Mouse (Mus musculus): Measurements from ENCODE around the gene Sncg. TPM values are rescaled to one million over a fixed set of nuclear protein-coding genes. Genes with fewer than 3 reads are reported as not detected.

The Sncg gene
- polyA plus RNA-seq, 1 experiment from 2014 or later, result 2.9 TPM

GRCm38 (mm10) chr14:34330657-34331158 is 43.9 kb downstream of the Sncg start:
- peak; percentile 47 for ATAC-seq (replicated peaks)
- H3K27ac ChIP-seq (replicated peaks), result peak overlapping the region; percentile 46; the same call in 1 of the 2 replicates
- H3K36me3 ChIP-seq, result peaks cover 58% of the 10 kb centered on the region
- H3K4me1 ChIP-seq, result peaks cover 10% of the 10 kb centered on the region
- H3K9ac ChIP-seq (replicated peaks), result no peak overlapping the region
- H3K27me3 ChIP-seq, result no peaks in the 10 kb centered on the region
- H3K9me3 ChIP-seq, result no peaks in the 10 kb centered on the region
- no peak overlapping the region for H3K4me3 ChIP-seq
- no peak overlapping the region for H3K4me2 ChIP-seq (replicated peaks)
- WGBS, result 65% methylated on average over 9 of the region's 9 CpGs

- no peak for ATAC-seq (replicated peaks)
- Histone ChIP-seq H3K27ac (replicated peaks) (no peak overlapping the region), H3K4me1 (peaks cover 10% of the 10 kb centered on the region), H3K27me3 (no peaks in the 10 kb centered on the region), H3K36me3 (peaks cover 52% of the 10 kb centered on the region), H3K9me3 (no peaks in the 10 kb centered on the region), H3K4me2 (replicated peaks) (no peak overlapping the region), H3K4me3 (no peak overlapping the region), H3K9ac (replicated peaks) (no peak overlapping the region)
- WGBS, result 95% methylated on average over 1 of the region's 1 CpGs
Measured at GRCm38 (mm10) chr14:34327618-34328017, 47.0 kb downstream of the Sncg start.

- no peak overlapping the region for H3K4me2 ChIP-seq (replicated peaks)
- H3K4me3 ChIP-seq, result no peak overlapping the region
- no peak for ATAC-seq (replicated peaks)
- H3K36me3 ChIP-seq, result peaks cover 52% of the 10 kb centered on the region
- 92% methylated on average over 3 of the region's 3 CpGs for WGBS
- no peaks in the 10 kb centered on the region for H3K9me3 ChIP-seq
- H3K27me3 ChIP-seq, result no peaks in the 10 kb centered on the region
- no peak overlapping the region for H3K27ac ChIP-seq (replicated peaks)
- no peak overlapping the region for H3K9ac ChIP-seq (replicated peaks)
- peaks cover 2% of the 10 kb centered on the region; the same call in 1 of the 2 replicates for H3K4me1 ChIP-seq
Measured at GRCm38 (mm10) chr14:34326606-34327005, 48.0 kb downstream of the Sncg start.

DNA sequence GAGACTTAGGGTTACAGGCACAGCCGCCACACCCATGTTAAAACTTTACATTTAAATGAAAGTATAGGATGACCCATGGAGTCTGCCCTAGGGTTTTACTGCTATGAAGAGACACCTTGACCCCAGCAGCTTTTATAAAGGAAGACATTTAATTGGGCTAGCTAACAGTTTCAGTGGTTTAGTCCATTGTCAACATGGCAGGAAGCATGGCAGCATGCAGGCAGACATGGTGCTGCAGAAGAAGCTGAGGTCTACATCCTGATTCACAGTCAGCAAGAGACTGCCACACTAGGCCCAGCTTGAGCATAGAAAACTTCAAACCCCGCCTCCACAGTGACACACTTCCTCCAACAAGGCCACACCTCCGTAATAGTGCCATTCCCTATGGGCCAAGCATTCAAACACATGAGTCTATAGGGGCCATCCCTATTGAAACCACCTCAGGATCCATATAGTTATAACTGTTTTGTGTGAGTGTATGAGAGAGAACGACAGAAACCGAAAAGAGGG is 51.0 kb downstream of the Sncg start:
- no peaks in the 10 kb centered on the region for H3K9me3 ChIP-seq
- no peaks in the 10 kb centered on the region for H3K4me1 ChIP-seq
- no peak for ATAC-seq (replicated peaks)
- H3K9ac ChIP-seq (replicated peaks), result no peak overlapping the region
- no peak overlapping the region for H3K4me2 ChIP-seq (replicated peaks)
- H3K27me3 ChIP-seq, result no peaks in the 10 kb centered on the region
- H3K36me3 ChIP-seq, result peaks cover 52% of the 10 kb centered on the region
- WGBS, result 96% methylated on average over 5 of the region's 5 CpGs
- H3K4me3 ChIP-seq, result no peak overlapping the region
- H3K27ac ChIP-seq (replicated peaks), result no peak overlapping the region

Other genes with a start within 250 kb of the Sncg start
- 0.04 and 0.05 TPM in 2 replicates for gene Npy4r, start 222.3 kb downstream of the Sncg start, polyA plus RNA-seq (2015; fragmentation: Nextera tagmentation; extraction: Ambion mirVana)
- gene Gprin2, start 173.1 kb downstream of the Sncg start, polyA plus RNA-seq (2015; fragmentation: Nextera tagmentation; extraction: Ambion mirVana), result 3.8 and 3.9 TPM in 2 replicates
- 0.41 and 0.65 TPM in 2 replicates for gene Syt15, start 155.2 kb downstream of the Sncg start, polyA plus RNA-seq (2015; fragmentation: Nextera tagmentation; extraction: Ambion mirVana)
- gene Shld2, start 64.3 kb downstream of the Sncg start, polyA plus RNA-seq (2015; fragmentation: Nextera tagmentation; extraction: Ambion mirVana), result 7.6 and 8.0 TPM in 2 replicates
- gene Glud1, start 64.1 kb downstream of the Sncg start, polyA plus RNA-seq (2015; fragmentation: Nextera tagmentation; extraction: Ambion mirVana), result 93.2 and 100 TPM in 2 replicates
- gene Fam25c, start 19.4 kb downstream of the Sncg start, polyA plus RNA-seq (2015; fragmentation: Nextera tagmentation; extraction: Ambion mirVana), result not detected in 2 replicates
- 4.2 and 4.3 TPM in 2 replicates for gene Mmrn2, start 676 bp upstream of the Sncg start, polyA plus RNA-seq (2015; fragmentation: Nextera tagmentation; extraction: Ambion mirVana)
- 23.4 and 24.7 TPM in 2 replicates for gene Bmpr1a, start 128.6 kb upstream of the Sncg start, polyA plus RNA-seq (2015; fragmentation: Nextera tagmentation; extraction: Ambion mirVana)
- not detected in 2 replicates for gene 9230112D13Rik, start 148.0 kb upstream of the Sncg start, polyA plus RNA-seq (2015; fragmentation: Nextera tagmentation; extraction: Ambion mirVana)
- gene Ldb3, start 213.9 kb upstream of the Sncg start, polyA plus RNA-seq (2015; fragmentation: Nextera tagmentation; extraction: Ambion mirVana), result 0.46 and 0.60 TPM in 2 replicates
- gene Opn4, start 225.4 kb upstream of the Sncg start, polyA plus RNA-seq (2015; fragmentation: Nextera tagmentation; extraction: Ambion mirVana), result not detected in 2 replicates

Measured in forebrain, embryonic 15.5 days (tissue).